Mouse (Mus musculus) olfactory bulb, adult 2 months (tissue): ENCODE results near the gene Med15.

ENCODE experiments used
- CTCF ChIP-seq: fragments of 200-500 bp; IDR thresholded peaks from 2 replicates; pipeline ENCODE4 v1.5.1; 2012; ENCODE audit warnings: low read depth, mild to moderate bottlenecking, low read length, moderate library complexity; ENCODE audit not compliant: insufficient read depth
- POLR2A ChIP-seq: fragments of 200-500 bp; IDR thresholded peaks from 2 replicates; pipeline ENCODE4 v1.6.1; 2012; ENCODE audit warnings: mild to moderate bottlenecking, low read depth, low read length, moderate library complexity; ENCODE audit not compliant: insufficient read depth

DNA sequence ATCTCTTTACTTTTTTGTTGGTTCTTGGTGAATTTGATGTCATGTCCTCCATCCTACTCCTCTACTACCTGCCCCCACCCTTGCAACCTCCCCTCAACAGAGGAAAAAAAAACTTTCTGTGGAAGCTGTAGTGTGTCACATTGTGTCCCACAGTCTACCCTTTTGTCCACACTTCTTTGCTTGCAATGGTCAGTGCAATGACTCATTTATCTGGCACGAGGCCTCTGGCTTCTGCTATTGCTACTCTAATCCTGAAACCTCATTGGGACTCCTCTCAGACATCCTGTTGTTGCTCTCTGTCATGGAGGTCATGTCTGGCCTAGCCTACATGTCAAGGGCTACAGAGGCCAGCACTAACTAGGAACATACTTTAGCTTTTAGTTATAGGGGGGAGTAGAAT lies 21.0 kb upstream of the Med15 start:
- TF ChIP-seq CTCF (no peak), POLR2A (no peak)
